Mouse (Mus musculus): Measurements from ENCODE around the gene Sh3glb1. TPM values are rescaled to one million over a fixed set of nuclear protein-coding genes. Genes with fewer than 3 reads are reported as not detected.

The Sh3glb1 gene
- polyA plus RNA-seq, 1 experiment from 2014 or later, result 119 TPM

DNA sequence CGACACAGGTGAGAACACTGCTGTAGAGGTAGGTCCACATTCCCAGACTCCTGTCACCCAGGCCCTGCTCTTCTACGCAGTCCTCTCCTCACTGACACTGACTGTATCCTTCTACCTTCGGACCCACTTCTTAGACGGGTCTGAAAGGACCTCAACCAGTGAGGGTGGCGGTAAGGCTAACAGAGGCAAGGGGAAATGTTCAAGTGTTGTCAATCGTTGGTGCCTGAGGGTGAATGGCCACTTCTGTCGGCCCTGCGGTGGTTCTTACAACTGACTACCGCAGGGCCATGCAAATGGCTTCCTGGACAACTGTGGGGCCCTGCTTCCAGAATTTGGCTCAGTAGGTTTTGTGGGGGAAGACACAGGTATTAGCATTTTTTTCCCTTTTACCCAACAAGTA is 32.5 kb downstream of the Sh3glb1 start:
- H3K4me3 ChIP-seq (replicated peaks; ENCODE audit: low read depth, low read length), result no peak overlapping the region
- no peak overlapping the region for H3K27ac ChIP-seq (replicated peaks; ENCODE audit: low read depth, low read length)
- H3K4me2 ChIP-seq (ENCODE audit: low read length), result no peak overlapping the region
- no peaks in the 10 kb centered on the region for H3K9me3 ChIP-seq (ENCODE audit: control insufficient read depth, low read length)
- no peaks in the 10 kb centered on the region for H3K4me1 ChIP-seq (ENCODE audit: control insufficient read depth, insufficient read depth, low read length)
- WGBS, result 93% methylated on average over 9 of the region's 9 CpGs
- H3K36me3 ChIP-seq (ENCODE audit: control insufficient read depth, insufficient read depth, low read length), result peaks cover 34% of the 10 kb centered on the region
- H3K9ac ChIP-seq (replicated peaks; ENCODE audit: low read length), result no peak overlapping the region
- no peak for ATAC-seq (ENCODE audit: low FRiP score, low TSS enrichment)
- DNase-seq, result no peak
- H3K27me3 ChIP-seq (ENCODE audit: control insufficient read depth, insufficient read depth, low read length), result no peaks in the 10 kb centered on the region

DNA sequence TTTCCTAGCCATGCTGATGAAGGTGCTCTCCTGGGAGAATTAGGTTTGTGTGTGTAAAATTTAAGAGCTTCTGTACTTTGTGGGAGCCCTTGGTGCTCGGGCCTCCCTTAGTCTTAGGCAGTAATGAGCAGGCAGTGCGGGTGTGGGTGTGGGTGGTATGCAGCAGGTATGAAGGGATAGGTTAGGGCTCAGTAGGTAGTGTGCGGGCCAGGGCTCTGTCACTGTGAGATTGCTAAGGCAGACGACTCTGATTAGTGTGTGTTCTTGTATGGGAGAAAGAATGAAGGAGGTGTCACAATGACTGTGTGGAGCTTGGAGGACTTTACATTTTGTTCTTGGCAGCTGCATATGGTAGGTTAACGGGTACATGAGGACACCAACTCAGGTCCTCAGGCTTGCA is 34.0 kb downstream of the Sh3glb1 start:
- H3K4me1 ChIP-seq (ENCODE audit: control insufficient read depth, insufficient read depth, low read length), result no peaks in the 10 kb centered on the region
- H3K4me3 ChIP-seq (replicated peaks; ENCODE audit: low read depth, low read length), result no peak overlapping the region
- H3K9me3 ChIP-seq (ENCODE audit: control insufficient read depth, low read length), result no peaks in the 10 kb centered on the region
- H3K9ac ChIP-seq (replicated peaks; ENCODE audit: low read length), result no peak overlapping the region
- ATAC-seq (ENCODE audit: low FRiP score, low TSS enrichment) (peak; percentile 55), DNase-seq (no peak)
- H3K36me3 ChIP-seq (ENCODE audit: control insufficient read depth, insufficient read depth, low read length), result peaks cover 29% of the 10 kb centered on the region
- H3K27me3 ChIP-seq (ENCODE audit: control insufficient read depth, insufficient read depth, low read length), result no peaks in the 10 kb centered on the region
- no peak overlapping the region for H3K27ac ChIP-seq (replicated peaks; ENCODE audit: low read depth, low read length)
- H3K4me2 ChIP-seq (ENCODE audit: low read length), result no peak overlapping the region
- 92% methylated on average over 5 of the region's 5 CpGs for WGBS

DNA sequence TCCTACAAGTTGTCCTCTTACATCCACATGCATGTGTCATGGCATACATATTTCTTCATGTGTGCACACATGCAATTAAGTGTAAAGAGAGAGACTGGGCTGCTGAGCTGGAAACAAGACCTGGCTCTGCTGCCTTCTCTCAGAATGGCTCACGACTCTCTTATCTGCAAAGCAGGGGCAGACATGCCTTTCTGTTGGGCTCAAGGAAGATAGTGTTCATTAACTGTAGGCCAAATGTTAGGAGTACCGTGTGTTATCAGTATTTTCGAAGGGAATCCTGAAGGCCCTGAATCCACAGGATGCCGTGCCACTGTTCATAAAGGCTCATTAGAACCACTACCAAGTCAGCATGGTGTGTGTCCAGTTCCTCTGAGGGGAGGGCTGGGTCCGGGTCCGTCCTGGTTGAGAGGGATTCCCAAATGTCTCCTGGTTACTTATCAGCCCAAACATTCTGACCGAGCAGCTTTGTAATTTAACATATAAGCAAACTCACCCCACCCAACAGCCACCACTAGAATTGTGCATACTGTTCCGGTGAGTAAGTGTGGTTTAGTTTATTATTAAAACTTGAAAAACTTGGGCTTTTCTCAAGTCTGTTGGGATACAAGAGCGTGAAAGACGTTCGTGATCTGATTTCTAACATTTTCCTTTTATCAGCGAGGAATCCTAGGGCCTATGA is 36.9 kb downstream of the Sh3glb1 start:
- H3K9me3 ChIP-seq (ENCODE audit: control insufficient read depth, low read length), result no peaks in the 10 kb centered on the region
- no peak overlapping the region for H3K9ac ChIP-seq (replicated peaks; ENCODE audit: low read length)
- no peak overlapping the region for H3K4me2 ChIP-seq (ENCODE audit: low read length)
- DNase-seq, result no peak
- WGBS, result 96% methylated on average over 12 of the region's 12 CpGs
- no peak overlapping the region for H3K27ac ChIP-seq (replicated peaks; ENCODE audit: low read depth, low read length)
- no peaks in the 10 kb centered on the region for H3K27me3 ChIP-seq (ENCODE audit: control insufficient read depth, insufficient read depth, low read length)
- no peaks in the 10 kb centered on the region for H3K4me1 ChIP-seq (ENCODE audit: control insufficient read depth, insufficient read depth, low read length)
- peaks cover 12% of the 10 kb centered on the region for H3K36me3 ChIP-seq (ENCODE audit: control insufficient read depth, insufficient read depth, low read length)
- no peak for ATAC-seq (ENCODE audit: low FRiP score, low TSS enrichment)
- no peak overlapping the region for H3K4me3 ChIP-seq (replicated peaks; ENCODE audit: low read depth, low read length)

DNA sequence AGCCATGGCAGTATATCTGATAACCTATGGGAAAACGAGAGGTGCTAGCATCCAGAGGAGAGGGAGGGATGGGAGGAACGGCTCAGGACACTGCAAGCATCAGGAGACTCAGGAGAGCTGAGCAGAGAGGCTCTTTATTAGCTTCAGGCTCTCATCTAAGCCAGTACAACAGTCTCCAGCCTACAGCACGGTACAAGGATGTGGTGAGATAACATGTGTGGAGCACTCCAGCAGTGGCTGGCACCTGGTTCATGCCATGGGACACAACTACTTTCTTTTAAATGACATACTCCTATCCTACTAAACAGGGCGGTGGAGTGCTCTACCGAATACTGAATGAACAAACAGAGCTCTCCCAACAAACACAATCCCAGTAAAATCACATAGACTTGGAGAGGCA is 38.6 kb downstream of the Sh3glb1 start:
- H3K4me3 ChIP-seq (replicated peaks; ENCODE audit: low read depth, low read length), result no peak overlapping the region
- no peak overlapping the region for H3K4me2 ChIP-seq (ENCODE audit: low read length)
- no peaks in the 10 kb centered on the region for H3K4me1 ChIP-seq (ENCODE audit: control insufficient read depth, insufficient read depth, low read length)
- no peak overlapping the region for H3K27ac ChIP-seq (replicated peaks; ENCODE audit: low read depth, low read length)
- H3K36me3 ChIP-seq (ENCODE audit: control insufficient read depth, insufficient read depth, low read length), result 0 out of 2 replicates have a peak, but pooled peaks cover 2% of the 10 kb centered on the region
- WGBS, result 86% methylated on average over 5 of the region's 5 CpGs
- H3K9me3 ChIP-seq (ENCODE audit: control insufficient read depth, low read length), result no peaks in the 10 kb centered on the region
- ATAC-seq (ENCODE audit: low FRiP score, low TSS enrichment), result no peak
- no peak overlapping the region for H3K9ac ChIP-seq (replicated peaks; ENCODE audit: low read length)
- DNase-seq, result no peak
- no peaks in the 10 kb centered on the region for H3K27me3 ChIP-seq (ENCODE audit: control insufficient read depth, insufficient read depth, low read length)

DNA sequence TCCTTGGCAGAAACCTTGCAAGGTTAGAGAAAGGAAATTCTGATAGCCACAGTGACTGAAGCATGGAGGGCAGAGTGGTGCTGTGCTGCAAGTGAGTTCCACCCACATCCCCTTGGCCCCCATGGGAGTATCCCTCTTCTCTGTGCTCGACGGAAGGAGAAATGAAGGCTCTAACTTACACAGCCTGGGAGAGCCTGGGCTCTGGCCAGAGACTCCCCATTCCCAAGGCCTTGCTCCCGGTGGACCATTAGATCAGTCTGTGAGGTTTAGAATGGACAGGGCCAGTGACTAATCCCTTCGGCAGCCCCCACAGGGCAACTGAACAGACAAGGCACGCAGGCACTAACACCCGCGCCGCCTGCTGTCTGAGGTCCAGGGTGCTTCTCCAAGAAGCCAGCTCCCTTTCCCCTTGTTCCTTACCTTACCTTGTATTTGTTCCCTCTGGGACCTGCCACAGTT is 40.4 kb downstream of the Sh3glb1 start:
- Histone ChIP-seq H3K9me3 (ENCODE audit: control insufficient read depth, low read length) (no peaks in the 10 kb centered on the region), H3K4me3 (replicated peaks; ENCODE audit: low read depth, low read length) (no peak overlapping the region), H3K4me1 (ENCODE audit: control insufficient read depth, insufficient read depth, low read length) (no peaks in the 10 kb centered on the region), H3K36me3 (ENCODE audit: control insufficient read depth, insufficient read depth, low read length) (no peaks in the 10 kb centered on the region), H3K4me2 (ENCODE audit: low read length) (no peak overlapping the region), H3K27ac (replicated peaks; ENCODE audit: low read depth, low read length) (no peak overlapping the region), H3K27me3 (ENCODE audit: control insufficient read depth, insufficient read depth, low read length) (no peaks in the 10 kb centered on the region), H3K9ac (replicated peaks; ENCODE audit: low read length) (no peak overlapping the region)
- WGBS, result 77% methylated on average over 8 of the region's 8 CpGs
- ATAC-seq (ENCODE audit: low FRiP score, low TSS enrichment) (no peak), DNase-seq (no peak)

DNA sequence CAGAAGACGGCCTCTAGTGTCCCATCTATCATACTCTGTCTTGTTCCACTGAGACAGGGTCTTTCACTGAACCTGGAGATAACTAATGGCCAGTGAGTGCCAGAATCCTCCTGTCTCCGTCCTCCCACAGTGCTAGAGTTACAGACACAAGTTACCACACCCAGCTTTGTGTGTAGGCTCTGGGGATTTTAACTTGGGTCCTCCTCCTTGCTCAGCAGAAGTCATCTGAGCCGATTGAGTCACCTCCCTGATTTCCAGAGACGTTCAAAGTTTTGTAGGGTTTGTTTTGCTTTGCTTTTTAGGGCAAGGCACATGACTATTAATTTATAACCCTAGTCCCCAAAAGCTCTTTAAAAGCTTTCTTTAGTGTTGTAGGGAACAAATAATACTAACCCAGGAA is 41.0 kb downstream of the Sh3glb1 start:
- Histone ChIP-seq H3K4me3 (replicated peaks; ENCODE audit: low read depth, low read length) (no peak overlapping the region), H3K9ac (replicated peaks; ENCODE audit: low read length) (no peak overlapping the region), H3K9me3 (ENCODE audit: control insufficient read depth, low read length) (no peaks in the 10 kb centered on the region), H3K4me1 (ENCODE audit: control insufficient read depth, insufficient read depth, low read length) (no peaks in the 10 kb centered on the region), H3K4me2 (ENCODE audit: low read length) (no peak overlapping the region), H3K36me3 (ENCODE audit: control insufficient read depth, insufficient read depth, low read length) (no peaks in the 10 kb centered on the region), H3K27me3 (ENCODE audit: control insufficient read depth, insufficient read depth, low read length) (no peaks in the 10 kb centered on the region), H3K27ac (replicated peaks; ENCODE audit: low read depth, low read length) (no peak overlapping the region)
- WGBS, result 75% methylated on average over 4 of the region's 4 CpGs
- no peak for DNase-seq
- ATAC-seq (ENCODE audit: low FRiP score, low TSS enrichment), result no peak

DNA sequence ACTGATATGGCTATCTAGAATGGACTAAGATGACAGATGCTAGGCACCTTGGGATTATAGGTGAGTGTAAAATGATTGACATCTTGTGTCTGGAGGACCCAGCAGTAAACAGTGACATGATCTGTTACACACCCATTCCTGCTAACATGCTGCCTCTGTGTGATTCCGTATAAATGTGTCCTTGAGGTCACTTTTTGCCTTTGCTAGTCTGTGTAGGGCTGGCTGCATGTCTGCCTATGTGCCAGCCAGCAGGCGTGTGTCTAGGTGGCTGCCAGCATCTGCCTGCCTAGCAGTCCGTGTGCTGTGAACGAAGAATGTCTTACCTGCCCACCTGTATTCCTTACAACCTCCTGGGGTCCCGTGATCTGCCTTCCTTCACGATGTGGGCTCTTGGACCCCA is 42.4 kb downstream of the Sh3glb1 start:
- Histone ChIP-seq H3K9ac (replicated peaks; ENCODE audit: low read length) (no peak overlapping the region), H3K4me1 (ENCODE audit: control insufficient read depth, insufficient read depth, low read length) (no peaks in the 10 kb centered on the region), H3K9me3 (ENCODE audit: control insufficient read depth, low read length) (no peaks in the 10 kb centered on the region), H3K4me3 (replicated peaks; ENCODE audit: low read depth, low read length) (no peak overlapping the region), H3K36me3 (ENCODE audit: control insufficient read depth, insufficient read depth, low read length) (no peaks in the 10 kb centered on the region), H3K27me3 (ENCODE audit: control insufficient read depth, insufficient read depth, low read length) (no peaks in the 10 kb centered on the region), H3K27ac (replicated peaks; ENCODE audit: low read depth, low read length) (no peak overlapping the region), H3K4me2 (ENCODE audit: low read length) (no peak overlapping the region)
- WGBS, result 95% methylated on average over 6 of the region's 6 CpGs
- ATAC-seq (ENCODE audit: low FRiP score, low TSS enrichment) (no peak), DNase-seq (no peak)

DNA sequence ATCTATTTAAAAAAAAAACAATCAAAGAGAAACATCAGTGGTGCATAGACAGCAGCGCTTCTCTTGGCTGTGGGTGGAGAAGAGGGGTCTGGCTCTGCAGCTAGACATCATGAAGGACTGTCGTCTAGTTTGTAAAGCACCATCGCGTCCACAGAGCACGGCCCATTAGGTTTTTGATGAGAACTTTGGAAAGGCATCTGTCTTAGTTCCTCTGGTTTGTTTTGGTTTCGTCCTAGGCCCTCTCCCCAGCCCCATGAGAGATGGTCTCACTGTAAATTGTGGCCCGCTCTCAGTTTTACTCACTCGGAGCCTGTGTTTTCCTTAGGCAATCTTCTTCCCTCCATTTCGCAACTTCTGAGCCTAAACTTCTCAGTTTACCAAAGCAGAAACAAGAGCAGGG is 43.9 kb downstream of the Sh3glb1 start:
- Histone ChIP-seq H3K4me3 (replicated peaks; ENCODE audit: low read depth, low read length) (no peak overlapping the region), H3K4me1 (ENCODE audit: control insufficient read depth, insufficient read depth, low read length) (no peaks in the 10 kb centered on the region), H3K9ac (replicated peaks; ENCODE audit: low read length) (no peak overlapping the region), H3K9me3 (ENCODE audit: control insufficient read depth, low read length) (no peaks in the 10 kb centered on the region), H3K27me3 (ENCODE audit: control insufficient read depth, insufficient read depth, low read length) (no peaks in the 10 kb centered on the region), H3K27ac (replicated peaks; ENCODE audit: low read depth, low read length) (no peak overlapping the region), H3K4me2 (ENCODE audit: low read length) (no peak overlapping the region), H3K36me3 (ENCODE audit: control insufficient read depth, insufficient read depth, low read length) (no peaks in the 10 kb centered on the region)
- DNase-seq, result no peak
- no peak for ATAC-seq (ENCODE audit: low FRiP score, low TSS enrichment)
- 91% methylated on average over 9 of the region's 9 CpGs for WGBS

DNA sequence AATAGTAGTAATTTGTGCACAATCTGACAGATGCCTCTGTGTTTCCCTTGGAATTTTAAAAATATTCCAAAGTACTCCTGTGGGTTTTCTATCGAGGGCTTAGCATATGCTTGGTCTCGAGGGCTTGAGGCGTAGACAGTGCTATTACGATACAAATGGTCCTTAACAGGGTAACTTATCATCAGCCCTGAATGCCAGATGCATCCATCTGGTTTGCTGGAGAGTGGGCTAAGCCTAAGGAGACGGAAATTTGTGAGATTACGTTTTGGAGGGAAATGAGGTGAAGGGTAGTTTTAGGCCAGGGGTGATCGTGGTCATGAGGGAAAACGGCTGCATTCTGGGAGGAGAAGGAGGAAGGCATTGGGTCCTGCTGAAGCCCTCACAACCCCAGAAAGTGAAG is 48.1 kb downstream of the Sh3glb1 start:
- H3K4me1 ChIP-seq (ENCODE audit: control insufficient read depth, insufficient read depth, low read length), result no peaks in the 10 kb centered on the region
- WGBS, result 78% methylated on average over 8 of the region's 8 CpGs
- ATAC-seq (ENCODE audit: low FRiP score, low TSS enrichment), result no peak

More for the DNA sequence above, 48.1 kb downstream of the Sh3glb1 start:
- Histone ChIP-seq H3K27ac (replicated peaks; ENCODE audit: low read depth, low read length) (no peak overlapping the region), H3K4me3 (replicated peaks; ENCODE audit: low read depth, low read length) (no peak overlapping the region), H3K27me3 (ENCODE audit: control insufficient read depth, insufficient read depth, low read length) (no peaks in the 10 kb centered on the region), H3K4me2 (ENCODE audit: low read length) (no peak overlapping the region), H3K9me3 (ENCODE audit: control insufficient read depth, low read length) (no peaks in the 10 kb centered on the region), H3K9ac (replicated peaks; ENCODE audit: low read length) (no peak overlapping the region), H3K36me3 (ENCODE audit: control insufficient read depth, insufficient read depth, low read length) (no peaks in the 10 kb centered on the region)
- no peak for DNase-seq
